Mouse (Mus musculus) liver, embryonic 14.5 days (tissue): ENCODE measurements at regions not wholly inside any gene's neighbourhood (a gene's known extent, or its start where the extent isn't known, plus 50 kb on each side); places are given as distances from the start of the nearest gene placed in this dataset.

Experiments
- CTCF ChIP-seq: IDR thresholded peaks from 2 replicates; pipeline ENCODE4 v1.5.1; 2016; ENCODE audit warnings: antibody characterized with exemption, low read depth, control low read depth
- EP300 ChIP-seq: IDR thresholded peaks from 2 replicates; pipeline ENCODE4 v1.6.1; 2016; ENCODE audit warnings: antibody characterized with exemption, low read depth

- TF ChIP-seq CTCF, result no peak
- TF ChIP-seq EP300, result no peak
Observed at GRCm38 (mm10) chr13:107799199-107799945, 244.9 kb upstream of the Smim15 start.
